Comparison of ENCODE assay signal across 9 mouse cellular contexts in the genomic region with DNA sequence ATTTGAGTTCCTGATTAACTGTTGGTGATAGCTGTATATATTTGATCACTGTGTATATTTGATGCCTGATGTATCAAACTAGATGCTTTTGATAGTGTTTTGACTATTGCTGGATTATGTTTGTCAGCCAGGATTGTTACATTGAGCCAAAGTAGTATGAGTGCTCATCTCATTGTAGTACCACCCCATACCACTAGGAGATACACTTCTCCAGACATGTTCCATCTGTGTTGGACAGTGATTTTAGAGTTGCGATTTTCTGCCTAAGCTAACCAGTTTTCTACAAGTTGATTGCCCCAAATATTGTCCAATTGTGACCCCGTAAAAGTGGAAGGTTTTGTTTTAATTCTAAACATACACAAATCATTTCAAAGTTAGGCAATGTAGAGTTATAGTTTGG. TPM values are rescaled to one million over a fixed set of nuclear protein-coding genes. Genes with fewer than 3 reads are reported as not detected.
DNase-seq lines count a peak whose midpoint lies in the region; ATAC-seq and TF ChIP-seq lines count a peak whose summit lies in the region.
"Had no signal": no experiment of that assay in that cellular context is flagged by ENCODE, and none has a peak within 500 bp of the region (broad histone marks: within the 10 kb centered on the region; RNA-seq: fewer than 3 reads in every experiment).

No protein-coding gene starts in this region.

- no peaks in the 10 kb centered on the region for H3K9me3 ChIP-seq in heart, postnatal 0 days (replicated peaks; ENCODE audit: control insufficient read depth, low read length)
- 0 out of 2 replicates have a peak, but pooled peaks cover 2% of the 10 kb centered on the region for H3K9me3 ChIP-seq in midbrain, postnatal 0 days (ENCODE audit: low read length)
- H3K9me3 ChIP-seq in midbrain, embryonic 15.5 days: no peaks in the 10 kb centered on the region
- H3K9me3 ChIP-seq in stomach, postnatal 0 days (ENCODE audit: control insufficient read depth, low read length): no peaks in the 10 kb centered on the region
- H3K9me3 ChIP-seq: midbrain, embryonic 13.5 days had no signal

- ATAC-seq in heart, postnatal 0 days (ENCODE audit: insufficient read depth, low read depth): no peak
- no peak for ATAC-seq in midbrain, postnatal 0 days (ENCODE audit: low FRiP score)
- ATAC-seq in midbrain, embryonic 15.5 days (replicated peaks): no peak
- ATAC-seq in stomach, postnatal 0 days (ENCODE audit: low FRiP score, low TSS enrichment): no peak
- ATAC-seq in erythroblast, adult 5-6 weeks (replicated peaks; ENCODE audit: low FRiP score, poor library complexity, severe bottlenecking): no peak
- ATAC-seq: midbrain, embryonic 13.5 days had no signal

- H3K27ac ChIP-seq in heart, postnatal 0 days (ENCODE audit: low read depth): no peak overlapping the region
- H3K27ac ChIP-seq in midbrain, postnatal 0 days (ENCODE audit: low read depth, low read length): no peak overlapping the region
- H3K27ac ChIP-seq in midbrain, embryonic 15.5 days: no peak overlapping the region
- H3K27ac ChIP-seq in stomach, postnatal 0 days (replicated peaks): no peak overlapping the region
- H3K27ac ChIP-seq: midbrain, embryonic 13.5 days had no signal

- H3K4me2 ChIP-seq in heart, postnatal 0 days (ENCODE audit: low read depth, low read length): no peak overlapping the region
- H3K4me2 ChIP-seq in midbrain, postnatal 0 days (ENCODE audit: low read depth, low read length, poor library complexity, severe bottlenecking): no peak overlapping the region
- H3K4me2 ChIP-seq in midbrain, embryonic 15.5 days: no peak overlapping the region
- H3K4me2 ChIP-seq in stomach, postnatal 0 days (replicated peaks; ENCODE audit: low read depth): no peak overlapping the region
- H3K4me2 ChIP-seq: midbrain, embryonic 13.5 days had no signal

- no peak overlapping the region for H3K4me3 ChIP-seq in heart, postnatal 0 days (ENCODE audit: low read depth, low read length)
- H3K4me3 ChIP-seq in midbrain, postnatal 0 days (ENCODE audit: low read depth, low read length): no peak overlapping the region
- no peak overlapping the region for H3K4me3 ChIP-seq in midbrain, embryonic 15.5 days
- no peak overlapping the region for H3K4me3 ChIP-seq in stomach, postnatal 0 days (ENCODE audit: low read depth, low read length)
- H3K4me3 ChIP-seq: midbrain, embryonic 13.5 days had no signal

- no peaks in the 10 kb centered on the region for H3K36me3 ChIP-seq in heart, postnatal 0 days (replicated peaks; ENCODE audit: control insufficient read depth, insufficient read depth, low read length)
- no peaks in the 10 kb centered on the region for H3K36me3 ChIP-seq in midbrain, postnatal 0 days (ENCODE audit: insufficient read depth, low read length)
- no peaks in the 10 kb centered on the region for H3K36me3 ChIP-seq in midbrain, embryonic 15.5 days (replicated peaks)
- no peaks in the 10 kb centered on the region for H3K36me3 ChIP-seq in stomach, postnatal 0 days (ENCODE audit: control insufficient read depth, insufficient read depth, low read length)
- H3K36me3 ChIP-seq: midbrain, embryonic 13.5 days had no signal

- H3K27me3 ChIP-seq in heart, postnatal 0 days (ENCODE audit: control insufficient read depth, insufficient read depth, low read length): no peaks in the 10 kb centered on the region
- H3K27me3 ChIP-seq in midbrain, postnatal 0 days (ENCODE audit: insufficient read depth, low read length): no peaks in the 10 kb centered on the region
- no peaks in the 10 kb centered on the region for H3K27me3 ChIP-seq in midbrain, embryonic 15.5 days (replicated peaks)
- H3K27me3 ChIP-seq in stomach, postnatal 0 days (ENCODE audit: control insufficient read depth, insufficient read depth, low read length): no peaks in the 10 kb centered on the region
- H3K27me3 ChIP-seq: midbrain, embryonic 13.5 days had no signal

- H3K4me1 ChIP-seq in heart, postnatal 0 days (ENCODE audit: control insufficient read depth, insufficient read depth): no peaks in the 10 kb centered on the region
- no peaks in the 10 kb centered on the region for H3K4me1 ChIP-seq in midbrain, postnatal 0 days (ENCODE audit: insufficient read depth, low read length)
- no peaks in the 10 kb centered on the region for H3K4me1 ChIP-seq in midbrain, embryonic 15.5 days
- H3K4me1 ChIP-seq in stomach, postnatal 0 days (replicated peaks; ENCODE audit: control insufficient read depth, insufficient read depth): no peaks in the 10 kb centered on the region
- H3K4me1 ChIP-seq: midbrain, embryonic 13.5 days had no signal

- 61% methylated on average over 2 of the region's 2 CpGs for WGBS in heart, postnatal 0 days
- WGBS in midbrain, postnatal 0 days: 74% methylated on average over 2 of the region's 2 CpGs
- WGBS in midbrain, embryonic 15.5 days: 76% methylated on average over 2 of the region's 2 CpGs
- 61% methylated on average over 2 of the region's 2 CpGs for WGBS in stomach, postnatal 0 days

- DNase-seq in heart, postnatal 0 days (ENCODE audit: low spot score): no peak
- DNase-seq in heart, postnatal 4 days: no peak
- no peak for DNase-seq in midbrain, postnatal 0 days (ENCODE audit: low spot score)
- peak; percentile 22 for DNase-seq in R1 (ENCODE audit: low read depth, low spot score)
- no peak for DNase-seq in stomach, postnatal 0 days (ENCODE audit: low spot score)
- DNase-seq in frontal cortex, adult 2 months (ENCODE audit: extremely low spot score in 1 of 2, low spot score in 1 of 2): no peak

- peak; percentile 57 for TF ChIP-seq CTCF in heart, postnatal 0 days (IDR thresholded peaks at IDR 0.05; ENCODE audit: low read depth)
- peak; percentile 35; the same call in 1 of the 2 replicates for TF ChIP-seq CTCF in midbrain, postnatal 0 days (IDR thresholded peaks at IDR 0.05)
- TF ChIP-seq CTCF in stomach, postnatal 0 days (IDR thresholded peaks at IDR 0.05; ENCODE audit: low read depth): peak; percentile 71

- no peak for TF ChIP-seq EP300 in heart, postnatal 0 days (IDR thresholded peaks at IDR 0.05; ENCODE audit: low read depth)
- TF ChIP-seq EP300 in stomach, postnatal 0 days (optimal IDR thresholded peaks at IDR 0.05): no peak

- H3K9ac ChIP-seq in heart, postnatal 0 days (replicated peaks; ENCODE audit: low read depth, low read length): no peak overlapping the region
- no peak overlapping the region for H3K9ac ChIP-seq in midbrain, postnatal 0 days (replicated peaks; ENCODE audit: low read length, poor library complexity, severe bottlenecking)
- no peak overlapping the region for H3K9ac ChIP-seq in midbrain, embryonic 15.5 days
- H3K9ac ChIP-seq in stomach, postnatal 0 days (ENCODE audit: low read length): no peak overlapping the region
- H3K9ac ChIP-seq: midbrain, embryonic 13.5 days had no signal

RNA-seq across cellular contexts. Expression of a gene that starts 51.8 kb away (rescaled TPM):
- 13.6 and 20.1 TPM in 2 replicates for total RNA-seq in heart, postnatal 0 days (2014; rRNA removed; ENCODE audit: low replicate concordance)
- polyA plus RNA-seq in heart, postnatal 0 days (2015; fragmentation: Nextera tagmentation; extraction: Ambion mirVana): 11.7 and 12.4 TPM in 2 replicates
- 10 to 100 TPM; 21.0 to 24.8 TPM for total RNA-seq in heart, postnatal 4 days (2021)
- total RNA-seq in midbrain, postnatal 0 days (2014; rRNA removed): 23.0 and 23.1 TPM in 2 replicates
- polyA plus RNA-seq in midbrain, postnatal 0 days (2015; fragmentation: Nextera tagmentation; extraction: Ambion mirVana): 14.6 and 16.0 TPM in 2 replicates
- polyA plus RNA-seq in midbrain, embryonic 15.5 days (2015; fragmentation: Nextera tagmentation; extraction: Ambion mirVana): 26.1 and 27.0 TPM in 2 replicates
- polyA plus RNA-seq in stomach, postnatal 0 days (2015; fragmentation: Nextera tagmentation; extraction: Ambion mirVana): 11.9 and 12.6 TPM in 2 replicates
- 10.5 and 10.9 TPM in 2 replicates for polyA plus RNA-seq in frontal cortex, adult 2 months (2012; rRNA removed)
- 4.4 and 10.2 TPM in 2 replicates for total RNA-seq in erythroblast, adult 5-6 weeks (2015; ENCODE audit: low replicate concordance)
- total RNA-seq in erythroblast, adult 5-6 weeks (2017; ENCODE audit: low replicate concordance): 2.6 and 3.3 TPM in 2 replicates
